11 mouse cellular contexts compared by ENCODE assay signal in the genomic region with DNA sequence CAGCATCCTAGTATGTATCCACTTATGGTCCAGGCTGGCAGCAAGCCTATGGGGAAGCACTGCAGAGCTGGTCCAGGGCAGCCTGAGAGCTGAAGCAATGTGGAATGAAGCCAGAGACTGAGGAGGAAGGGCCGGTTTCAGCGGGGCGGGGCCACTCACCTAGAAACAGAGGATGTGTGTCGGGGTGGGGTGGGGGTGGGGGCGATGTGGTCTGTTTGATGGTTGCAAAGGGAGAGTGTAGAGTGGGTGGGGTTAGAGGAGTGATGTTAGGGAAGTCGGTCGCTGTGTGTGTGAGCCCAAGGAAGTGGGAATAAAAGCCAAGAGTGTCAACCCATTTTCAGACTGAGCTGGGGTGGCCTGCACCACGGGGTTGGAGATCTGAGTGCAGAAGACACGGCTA. TPM values are rescaled to one million over a fixed set of nuclear protein-coding genes. Genes with fewer than 3 reads are reported as not detected.
A peak's percentile ranks its signal among the peaks of the same experiment; 100 is the strongest.
DNase-seq lines count a peak whose midpoint lies in the region; ATAC-seq and TF ChIP-seq lines count a peak whose summit lies in the region.
"Had no signal": no experiment of that assay in that cellular context is flagged by ENCODE, and none has a peak within 500 bp of the region (broad histone marks: within the 10 kb centered on the region; RNA-seq: fewer than 3 reads in every experiment).

No protein-coding gene starts in this region.

- DNase-seq in kidney, postnatal 25 days, result no peak
- DNase-seq in G1E (ENCODE audit: low spot score), result no peak
- peak; percentile 51 for DNase-seq in induced T-regulatory cell, adult 2 months (ENCODE audit: low read depth)
- no peak for DNase-seq in left cerebral cortex, adult 8-10 months (ENCODE audit: low spot score in 2 of 2)
- no peak for DNase-seq in spleen, postnatal 4 days (ENCODE audit: low spot score in 2 of 2)
- no peak for DNase-seq in ovary, postnatal 36 days (ENCODE audit: low spot score)

- no peaks in the 10 kb centered on the region for H3K9me3 ChIP-seq in kidney, embryonic 14.5 days (ENCODE audit: control insufficient read depth, low read length)
- H3K9me3 ChIP-seq in G1E (replicated peaks), result peaks cover 11% of the 10 kb centered on the region

- no peak; the same call in 1 of the 2 replicates for ATAC-seq in kidney, embryonic 14.5 days (ENCODE audit: low FRiP score, low TSS enrichment)
- ATAC-seq in G1E (ENCODE audit: extremely low read depth, insufficient number of reproducible peaks, low FRiP score, poor library complexity, severe bottlenecking), result no peak
- 0 out of 2 replicates have a peak, but pooled peaks have one; percentile 30 for ATAC-seq in neutrophil, adult 5-6 weeks (ENCODE audit: extremely low read depth, insufficient number of reproducible peaks, low FRiP score, poor library complexity, severe bottlenecking)
- ATAC-seq: hindbrain, embryonic 16.5 days had no signal

- no peak overlapping the region for H3K27ac ChIP-seq in kidney, embryonic 14.5 days (ENCODE audit: low read depth, low read length)
- H3K27ac ChIP-seq: left cerebral cortex, adult 2 months; midbrain, embryonic 12.5 days had no signal

- WGBS in kidney, embryonic 14.5 days, result 4% methylated on average over 9 of the region's 9 CpGs

- peak overlapping the region; percentile 24 for H3K4me2 ChIP-seq in kidney, embryonic 14.5 days (replicated peaks; ENCODE audit: low read depth, low read length)
- H3K4me2 ChIP-seq: midbrain, embryonic 12.5 days had no signal

- H3K4me1 ChIP-seq in kidney, embryonic 14.5 days (ENCODE audit: control insufficient read depth, insufficient read depth, low read length), result no peaks in the 10 kb centered on the region
- H3K4me1 ChIP-seq in G1E (ENCODE audit: insufficient read depth, low read depth, low read length), result peaks cover 28% of the 10 kb centered on the region
- H3K4me1 ChIP-seq: midbrain, embryonic 12.5 days had no signal

- no peak for TF ChIP-seq CTCF in G1E (IDR thresholded peaks at IDR 0.05; ENCODE audit: low read depth, low read length)

- no peak overlapping the region for H3K9ac ChIP-seq in kidney, embryonic 14.5 days (ENCODE audit: low read depth, low read length)
- H3K9ac ChIP-seq: midbrain, embryonic 12.5 days had no signal

- H3K36me3 ChIP-seq in kidney, embryonic 14.5 days (ENCODE audit: control insufficient read depth, insufficient read depth, low read length), result no peaks in the 10 kb centered on the region
- H3K36me3 ChIP-seq in G1E (replicated peaks), result no peaks in the 10 kb centered on the region
- H3K36me3 ChIP-seq: midbrain, embryonic 12.5 days had no signal

- H3K27me3 ChIP-seq in kidney, embryonic 14.5 days (ENCODE audit: control insufficient read depth, insufficient read depth, low read length), result no peaks in the 10 kb centered on the region
- no peaks in the 10 kb centered on the region; the same call in 1 of the 2 replicates for H3K27me3 ChIP-seq in G1E (ENCODE audit: insufficient read depth, low read length)
- H3K27me3 ChIP-seq: midbrain, embryonic 12.5 days had no signal

- no peak overlapping the region for H3K4me3 ChIP-seq in kidney, embryonic 14.5 days (ENCODE audit: low read length)
- H3K4me3 ChIP-seq in G1E (ENCODE audit: low read depth, low read length), result peak overlapping the region; percentile 41; the same call in 1 of the 2 replicates
- H3K4me3 ChIP-seq: left cerebral cortex, adult 2 months; midbrain, embryonic 12.5 days had no signal

RNA-seq across cellular contexts. Expression of a gene that starts 33.1 kb away (rescaled TPM):
- 2.6 and 4.4 TPM in 2 replicates for polyA plus RNA-seq in kidney, embryonic 14.5 days (2014; fragmentation: Nextera tagmentation; extraction: Ambion mirVana)
- 14.8 and 19.3 TPM in 2 replicates for total RNA-seq in G1E (2014; fragmentation: Nextera tagmentation)
- 6.0 and 6.7 TPM in 2 replicates for total RNA-seq in G1E (2017)
- 0.17 and 0.18 TPM in 2 replicates for polyA plus RNA-seq in G1E (2012)
- total RNA-seq in neutrophil, adult 5-6 weeks (2017), result 6.8 and 9.2 TPM in 2 replicates
- total RNA-seq in left cerebral cortex, adult 8-10 months (2022), result 10 to 100 TPM in 3 of 4 experiments, 1 to 10 TPM in 1; 8.5 to 14.7 (median 13.2) TPM

RNA-seq across cellular contexts. Expression of a gene that starts 50.5 kb away (rescaled TPM):
- polyA plus RNA-seq in kidney, embryonic 14.5 days (2014; fragmentation: Nextera tagmentation; extraction: Ambion mirVana), result 22.8 and 24.3 TPM in 2 replicates
- total RNA-seq in G1E (2014; fragmentation: Nextera tagmentation), result 22.6 and 24.2 TPM in 2 replicates
- total RNA-seq in G1E (2017), result 11.7 and 13.8 TPM in 2 replicates
- 1.3 and 2.1 TPM in 2 replicates for polyA plus RNA-seq in G1E (2012)
- total RNA-seq in neutrophil, adult 5-6 weeks (2017), result 4.3 and 4.9 TPM in 2 replicates
- 10 to 100 TPM; 10.8 to 13.7 (median 10.9) TPM for total RNA-seq in left cerebral cortex, adult 8-10 months (2022)
